Mouse (Mus musculus) heart, postnatal 0 days (tissue): ENCODE measurements around the gene Vps37d. TPM values are rescaled to one million over a fixed set of nuclear protein-coding genes. Genes with fewer than 3 reads are reported as not detected.

Experiments used
- ATAC-seq: fragments of 200-750 bp; cut with Nextera tagmentation; 2 replicates; pipeline ENCODE4 v1.8.0; 2017; ENCODE audit warnings: low read depth, moderate number of reproducible peaks, moderate library complexity; ENCODE audit not compliant: insufficient read depth
- DNase-seq: peaks from one replicate; pipeline ENCODE4 v3.0.0-alpha.2; 2016; ENCODE audit warnings: low spot score
- H3K27ac ChIP-seq: fragments of 300-500 bp; sonication (generic); 2 replicates; pipeline ENCODE4 v1.5.1; 2014; ENCODE audit warnings: low read depth, mild to moderate bottlenecking
- H3K27me3 ChIP-seq: fragments of 300-500 bp; sonication (generic); 2 replicates; pipeline ENCODE4 v1.6.1; 2014; ENCODE audit warnings: low read length, mixed read lengths; ENCODE audit not compliant: control insufficient read depth, insufficient read depth
- H3K36me3 ChIP-seq: fragments of 300-500 bp; sonication (generic); replicated peaks from 2 replicates; pipeline ENCODE4 v1.6.1; 2014; ENCODE audit warnings: low read length, mixed read lengths; ENCODE audit not compliant: control insufficient read depth, insufficient read depth
- H3K4me1 ChIP-seq: fragments of 300-500 bp; sonication (generic); 2 replicates; pipeline ENCODE4 v1.6.1; 2014; ENCODE audit warnings: antibody characterized with exemption; ENCODE audit not compliant: control insufficient read depth, insufficient read depth
- H3K4me2 ChIP-seq: fragments of 300-500 bp; sonication (generic); 2 replicates; pipeline ENCODE4 v1.6.1; 2014; ENCODE audit warnings: low read depth, mild to moderate bottlenecking, low read length, moderate library complexity
- H3K4me3 ChIP-seq: fragments of 300-500 bp; sonication (generic); 2 replicates; pipeline ENCODE4 v1.5.1; 2014; ENCODE audit warnings: low read depth, low read length
- H3K9ac ChIP-seq: fragments of 300-500 bp; sonication (generic); replicated peaks from 2 replicates; pipeline ENCODE4 v1.6.1; 2014; ENCODE audit warnings: low read depth, low read length, mixed read lengths
- H3K9me3 ChIP-seq: fragments of 300-500 bp; sonication (generic); replicated peaks from 2 replicates; pipeline ENCODE4 v1.6.1; 2016; ENCODE audit warnings: low read length; ENCODE audit not compliant: control insufficient read depth
- CTCF ChIP-seq: IDR thresholded peaks from 2 replicates; pipeline ENCODE4 v1.5.1; 2016; ENCODE audit warnings: antibody characterized with exemption, control low read depth, low read depth
- EP300 ChIP-seq: IDR thresholded peaks from 2 replicates; pipeline ENCODE4 v1.6.1; 2016; ENCODE audit warnings: antibody characterized with exemption, low read depth
- WGBS: fragments of 180-500 bp; shearing (Covaris S2); extraction: QIAGEN DNeasy Blood & Tissue Kit; methylation state at CpG from one replicate; pipeline ENCODE4 v1.1.7; 2014; 5-methylcytosine and 5-hydroxymethylcytosine counted together
- polyA plus RNA-seq: library from polyadenylated mRNA; unstranded; fragments of >200 nt; fragmentation: Nextera tagmentation; extraction: Ambion mirVana; gene quantifications from 2 replicates; pipeline ENCODE4 v1.2.1, GENCODE M21; 2015
- total RNA-seq: library from RNA; depleted of rRNA; stranded (reverse); fragments of >200 nt; gene quantifications from 2 replicates; pipeline ENCODE4 v1.2.3, GENCODE M21; 2014; ENCODE audit warnings: low replicate concordance

The Vps37d gene
- total and polyA plus RNA-seq, 2 experiments from 2014 or later = 1.0 to 5.6 TPM

GRCm38 (mm10) chr5:135115241-135115640 lies 37.2 kb upstream of the Vps37d start:
- TF ChIP-seq CTCF (no peak), EP300 (no peak)
- Histone ChIP-seq H3K27me3 (no peaks in the 10 kb centered on the region), H3K4me2 (no peak overlapping the region), H3K36me3 (no peaks in the 10 kb centered on the region), H3K9me3 (no peaks in the 10 kb centered on the region), H3K27ac (no peak overlapping the region), H3K4me3 (no peak overlapping the region), H3K4me1 (no peaks in the 10 kb centered on the region; the same call in 1 of the 2 replicates), H3K9ac (no peak overlapping the region)
- 79% methylated on average over 8 of the region's 8 CpGs for WGBS
- ATAC-seq (no peak), DNase-seq (no peak)

- no peak overlapping the region for H3K4me3 ChIP-seq
- no peak overlapping the region for H3K4me2 ChIP-seq
- TF ChIP-seq EP300 (no peak), CTCF (no peak)
- ATAC-seq = no peak
- H3K27ac ChIP-seq = no peak overlapping the region
- WGBS = 84% methylated on average over 12 of the region's 12 CpGs
- no peaks in the 10 kb centered on the region for H3K27me3 ChIP-seq
- no peak for DNase-seq
- H3K36me3 ChIP-seq = no peaks in the 10 kb centered on the region
- H3K9ac ChIP-seq = no peak overlapping the region
- no peaks in the 10 kb centered on the region; the same call in 1 of the 2 replicates for H3K4me1 ChIP-seq
- H3K9me3 ChIP-seq = no peaks in the 10 kb centered on the region
These were observed 35.7 kb upstream of the Vps37d start for GRCm38 (mm10) chr5:135113782-135114181.

GRCm38 (mm10) chr5:135109976-135110375 lies 31.9 kb upstream of the Vps37d start:
- Histone ChIP-seq H3K36me3 (no peaks in the 10 kb centered on the region), H3K4me1 (peaks cover 5% of the 10 kb centered on the region; the same call in 1 of the 2 replicates), H3K27me3 (peaks cover 28% of the 10 kb centered on the region), H3K9me3 (no peaks in the 10 kb centered on the region), H3K9ac (no peak overlapping the region), H3K4me2 (no peak overlapping the region), H3K4me3 (no peak overlapping the region), H3K27ac (no peak overlapping the region)
- no peak for TF ChIP-seq EP300
- TF ChIP-seq CTCF = no peak
- ATAC-seq (no peak), DNase-seq (no peak)
- 68% methylated on average over 6 of the region's 6 CpGs for WGBS

GRCm38 (mm10) chr5:135109426-135109825 lies 31.4 kb upstream of the Vps37d start:
- WGBS = 84% methylated on average over 3 of the region's 3 CpGs
- TF ChIP-seq EP300 (no peak), CTCF (no peak)
- no peak overlapping the region for H3K9ac ChIP-seq
- H3K9me3 ChIP-seq = no peaks in the 10 kb centered on the region
- H3K27me3 ChIP-seq = peaks cover 34% of the 10 kb centered on the region
- H3K27ac ChIP-seq = no peak overlapping the region
- no peaks in the 10 kb centered on the region for H3K36me3 ChIP-seq
- no peak overlapping the region for H3K4me2 ChIP-seq
- H3K4me3 ChIP-seq = no peak overlapping the region
- H3K4me1 ChIP-seq = peaks cover 5% of the 10 kb centered on the region; the same call in 1 of the 2 replicates
- DNase-seq (no peak), ATAC-seq (no peak)

- H3K4me1 ChIP-seq = peaks cover 5% of the 10 kb centered on the region; the same call in 1 of the 2 replicates
- no peak overlapping the region for H3K27ac ChIP-seq
- ATAC-seq (no peak), DNase-seq (no peak)
- peaks cover 38% of the 10 kb centered on the region for H3K27me3 ChIP-seq
- WGBS = 75% methylated on average over 6 of the region's 6 CpGs
- no peak overlapping the region for H3K9ac ChIP-seq
- H3K9me3 ChIP-seq = no peaks in the 10 kb centered on the region
- H3K4me3 ChIP-seq = no peak overlapping the region
- TF ChIP-seq CTCF = no peak
- no peaks in the 10 kb centered on the region for H3K36me3 ChIP-seq
- no peak overlapping the region for H3K4me2 ChIP-seq
These were observed 31.0 kb upstream of the Vps37d start for GRCm38 (mm10) chr5:135109017-135109416.
